Mouse (Mus musculus): ENCODE results near the gene Inca1. TPM values are rescaled to one million over a fixed set of nuclear protein-coding genes. Genes with fewer than 3 reads are reported as not detected.
A peak's percentile ranks its signal among the peaks of the same experiment; 100 is the strongest.

The Inca1 gene
- total RNA-seq (2021): 1 to 10 TPM; 3.7 to 4.3 TPM
- long read RNA-seq, partial matches to known transcripts: 0 of 4 reads
- long read RNA-seq, other reads (novel, unspliced or antisense): 2 of 4 reads

- peak; percentile 93 to 97 for DNase-seq (ENCODE audit: low spot score in 2 of 2)
These were observed at the start of gene Inca1, which contains the start of gene Kif1c for GRCm38 (mm10) chr11:70699722-70700556. Inca1 (minus strand) TSS chr11:70700155. Kif1c (plus strand) TSS chr11:70700548.

- no peak for DNase-seq (ENCODE audit: low spot score in 2 of 2)
These were observed 48.1 kb upstream of the Inca1 start for GRCm38 (mm10) chr11:70747876-70748545.

GRCm38 (mm10) chr11:70745636-70746035 is 45.7 kb upstream of the Inca1 start:
- no peak for DNase-seq (ENCODE audit: low spot score in 2 of 2)

GRCm38 (mm10) chr11:70742581-70743459 is 42.9 kb upstream of the Inca1 start:
- peak; percentile 44 to 74 for DNase-seq (ENCODE audit: low spot score in 2 of 2)

GRCm38 (mm10) chr11:70742117-70742516 is 42.2 kb upstream of the Inca1 start:
- peak in 1 of 2 experiments; percentile 57 for DNase-seq (ENCODE audit: low spot score in 2 of 2)

GRCm38 (mm10) chr11:70741603-70742002 is 41.6 kb upstream of the Inca1 start:
- no peak for DNase-seq (ENCODE audit: low spot score in 2 of 2)

GRCm38 (mm10) chr11:70737749-70738148 is 37.8 kb upstream of the Inca1 start:
- DNase-seq (ENCODE audit: low spot score in 2 of 2): no peak

GRCm38 (mm10) chr11:70733256-70733655 is 33.3 kb upstream of the Inca1 start:
- DNase-seq (ENCODE audit: low spot score in 2 of 2): no peak

GRCm38 (mm10) chr11:70731178-70731577 is 31.2 kb upstream of the Inca1 start:
- DNase-seq (ENCODE audit: low spot score in 2 of 2): peak in 1 of 2 experiments; percentile 64

- no peak for DNase-seq (ENCODE audit: low spot score in 2 of 2)
These were observed 30.6 kb upstream of the Inca1 start for GRCm38 (mm10) chr11:70730427-70731038.

GRCm38 (mm10) chr11:70727385-70727784 is 27.4 kb upstream of the Inca1 start:
- DNase-seq (ENCODE audit: low spot score in 2 of 2): no peak

GRCm38 (mm10) chr11:70726585-70726984 is 26.6 kb upstream of the Inca1 start:
- DNase-seq (ENCODE audit: low spot score in 2 of 2): no peak

- DNase-seq (ENCODE audit: low spot score in 2 of 2): no peak
These were observed 24.8 kb upstream of the Inca1 start for GRCm38 (mm10) chr11:70724706-70725105.

GRCm38 (mm10) chr11:70721072-70721471 is 21.1 kb upstream of the Inca1 start:
- DNase-seq (ENCODE audit: low spot score in 2 of 2): no peak

- DNase-seq (ENCODE audit: low spot score in 2 of 2): no peak
These were observed 20.6 kb upstream of the Inca1 start for GRCm38 (mm10) chr11:70720567-70720966.

GRCm38 (mm10) chr11:70718481-70718880 is 18.5 kb upstream of the Inca1 start:
- no peak for DNase-seq (ENCODE audit: low spot score in 2 of 2)

GRCm38 (mm10) chr11:70715832-70716231 is 15.9 kb upstream of the Inca1 start:
- no peak for DNase-seq (ENCODE audit: low spot score in 2 of 2)

GRCm38 (mm10) chr11:70713222-70713621 is 13.3 kb upstream of the Inca1 start:
- no peak for DNase-seq (ENCODE audit: low spot score in 2 of 2)

GRCm38 (mm10) chr11:70711026-70711425 is 11.1 kb upstream of the Inca1 start:
- DNase-seq (ENCODE audit: low spot score in 2 of 2): peak; percentile 46 to 79

- DNase-seq (ENCODE audit: low spot score in 2 of 2): no peak
These were observed 6.2 kb upstream of the Inca1 start for GRCm38 (mm10) chr11:70706127-70706526.

- no peak for DNase-seq (ENCODE audit: low spot score in 2 of 2)
These were observed 2.8 kb upstream of the Inca1 start for GRCm38 (mm10) chr11:70702781-70703180.

Measured in layer of hippocampus, adult 18-20 months (tissue).